In genomic region chr17:35832400-35833238, GRCm38 (mm10) we compare ENCODE assay signal across 13 mouse cellular contexts. TPM values are rescaled to one million over a fixed set of nuclear protein-coding genes. Genes with fewer than 3 reads are reported as not detected.
A peak's percentile ranks its signal among the peaks of the same experiment; 100 is the strongest.
DNase-seq lines count a peak whose midpoint lies in the region; ATAC-seq and TF ChIP-seq lines count a peak whose summit lies in the region.
"Had no signal": no experiment of that assay in that cellular context is flagged by ENCODE, and none has a peak within 500 bp of the region (broad histone marks: within the 10 kb centered on the region; RNA-seq: fewer than 3 reads in every experiment).

No protein-coding gene starts in this region.

- peaks cover 41% of the 10 kb centered on the region for H3K36me3 ChIP-seq in intestine, embryonic 16.5 days (ENCODE audit: control insufficient read depth, insufficient read depth, low read length)
- H3K36me3 ChIP-seq in intestine, embryonic 15.5 days, result peaks cover 33% of the 10 kb centered on the region
- peaks cover 12 to 33% of the 10 kb centered on the region in 2 experiments for H3K36me3 ChIP-seq in MEL (ENCODE audit: control insufficient read depth in 1 of 2, insufficient read depth in 2 of 2, low read length in 2 of 2)
- peaks cover 68% of the 10 kb centered on the region for H3K36me3 ChIP-seq in hindbrain, embryonic 13.5 days
- H3K36me3 ChIP-seq in midbrain, embryonic 13.5 days, result peaks cover 58% of the 10 kb centered on the region

- H3K9ac ChIP-seq in intestine, embryonic 16.5 days (ENCODE audit: low read depth, low read length), result no peak overlapping the region; the same call in 1 of the 2 replicates
- H3K9ac ChIP-seq in intestine, embryonic 15.5 days, result no peak overlapping the region
- 0 out of 2 replicates have a peak overlapping the region, but pooled peaks have one; percentile 0 for H3K9ac ChIP-seq in MEL (ENCODE audit: control insufficient read depth, low read depth, low read length, poor library complexity, severe bottlenecking)
- peak overlapping the region; percentile 39; the same call in 1 of the 2 replicates for H3K9ac ChIP-seq in hindbrain, embryonic 13.5 days
- no peak overlapping the region for H3K9ac ChIP-seq in midbrain, embryonic 13.5 days (replicated peaks)
- H3K9ac ChIP-seq: kidney, embryonic 15.5 days had no signal

- peaks cover 37% of the 10 kb centered on the region for H3K4me1 ChIP-seq in intestine, embryonic 16.5 days (ENCODE audit: control insufficient read depth, insufficient read depth, low read length)
- peaks cover 27% of the 10 kb centered on the region for H3K4me1 ChIP-seq in intestine, embryonic 15.5 days (replicated peaks)
- peaks cover 0 to 38% of the 10 kb centered on the region in 2 experiments; a peak in 3 of 4 replicates for H3K4me1 ChIP-seq in MEL (ENCODE audit: control insufficient read depth in 1 of 2, insufficient read depth in 2 of 2, low read length in 2 of 2)
- peaks cover 52% of the 10 kb centered on the region for H3K4me1 ChIP-seq in hindbrain, embryonic 13.5 days (replicated peaks)
- H3K4me1 ChIP-seq in midbrain, embryonic 13.5 days (replicated peaks), result peaks cover 42% of the 10 kb centered on the region

- peaks cover 29% of the 10 kb centered on the region for H3K79me2 ChIP-seq in MEL (ENCODE audit: control insufficient read depth, insufficient read depth, low read length, poor library complexity)

- H3K9me3 ChIP-seq in intestine, embryonic 16.5 days (ENCODE audit: control insufficient read depth, low read length), result no peaks in the 10 kb centered on the region
- no peaks in the 10 kb centered on the region for H3K9me3 ChIP-seq in intestine, embryonic 15.5 days
- H3K9me3 ChIP-seq in MEL (replicated peaks; ENCODE audit: insufficient read depth, low read length), result no peaks in the 10 kb centered on the region
- H3K9me3 ChIP-seq in hindbrain, embryonic 13.5 days, result no peaks in the 10 kb centered on the region
- H3K9me3 ChIP-seq in midbrain, embryonic 13.5 days, result no peaks in the 10 kb centered on the region
- H3K9me3 ChIP-seq: kidney, embryonic 15.5 days had no signal

- no peak for ATAC-seq in intestine, embryonic 16.5 days
- no peak for ATAC-seq in intestine, embryonic 15.5 days
- no peak for ATAC-seq in hindbrain, embryonic 13.5 days (ENCODE audit: low FRiP score)
- no peak for ATAC-seq in midbrain, embryonic 13.5 days
- ATAC-seq in inflammation-experienced regulatory T-cells, adult 6 months, result no peak

- H3K4me3 ChIP-seq in intestine, embryonic 16.5 days (ENCODE audit: low read length), result no peak overlapping the region; the same call in 1 of the 2 replicates
- H3K4me3 ChIP-seq in intestine, embryonic 15.5 days (replicated peaks), result no peak overlapping the region
- no peak overlapping the region for H3K4me3 ChIP-seq in MEL (ENCODE audit: control insufficient read depth in 1 of 2, insufficient read depth in 1 of 2, low read depth in 2 of 2, low read length in 2 of 2)
- H3K4me3 ChIP-seq in hindbrain, embryonic 13.5 days, result no peak overlapping the region
- H3K4me3 ChIP-seq in midbrain, embryonic 13.5 days (replicated peaks), result no peak overlapping the region
- H3K4me3 ChIP-seq: kidney, embryonic 15.5 days had no signal

- DNase-seq in MEL (ENCODE audit: low read depth, low spot score), result peak; percentile 66
- no peak for DNase-seq in urinary bladder, postnatal 14 days (ENCODE audit: low spot score)
- DNase-seq in left cerebral cortex, postnatal 4 days, result no peak
- DNase-seq: cerebellum, postnatal 25 days; gastrocnemius, postnatal 25 days; heart, postnatal 14 days; thymus, postnatal 25 days had no signal

- TF ChIP-seq RAD21 in MEL (IDR thresholded peaks at IDR 0.05; ENCODE audit: low read depth, low read length), result no peak

- H3K4me2 ChIP-seq in intestine, embryonic 16.5 days (ENCODE audit: low read depth, low read length), result no peak overlapping the region
- no peak overlapping the region for H3K4me2 ChIP-seq in intestine, embryonic 15.5 days (replicated peaks)
- H3K4me2 ChIP-seq in hindbrain, embryonic 13.5 days, result peak overlapping the region; percentile 4; the same call in 1 of the 2 replicates
- H3K4me2 ChIP-seq in midbrain, embryonic 13.5 days (replicated peaks), result no peak overlapping the region
- H3K4me2 ChIP-seq: kidney, embryonic 15.5 days had no signal

- H3K27me3 ChIP-seq in intestine, embryonic 16.5 days (replicated peaks; ENCODE audit: control insufficient read depth, insufficient read depth, low read length), result no peaks in the 10 kb centered on the region
- H3K27me3 ChIP-seq in intestine, embryonic 15.5 days (replicated peaks), result no peaks in the 10 kb centered on the region
- no peaks in the 10 kb centered on the region for H3K27me3 ChIP-seq in MEL (ENCODE audit: control insufficient read depth in 1 of 2, insufficient read depth in 2 of 2, low read length in 2 of 2)
- H3K27me3 ChIP-seq in hindbrain, embryonic 13.5 days, result no peaks in the 10 kb centered on the region
- H3K27me3 ChIP-seq in midbrain, embryonic 13.5 days, result no peaks in the 10 kb centered on the region
- H3K27me3 ChIP-seq: kidney, embryonic 15.5 days had no signal

- H3K27ac ChIP-seq in intestine, embryonic 16.5 days (ENCODE audit: low read length), result peak overlapping the region; percentile 4; the same call in 1 of the 2 replicates
- no peak overlapping the region for H3K27ac ChIP-seq in intestine, embryonic 15.5 days
- H3K27ac ChIP-seq in MEL (ENCODE audit: control insufficient read depth, low read depth, low read length), result peak overlapping the region; percentile 78
- H3K27ac ChIP-seq in hindbrain, embryonic 13.5 days, result peak overlapping the region; percentile 32
- peak overlapping the region; percentile 15; the same call in 1 of the 2 replicates for H3K27ac ChIP-seq in midbrain, embryonic 13.5 days

- TF ChIP-seq POLR2A in MEL (IDR thresholded peaks at IDR 0.05; ENCODE audit: control insufficient read depth in 1 of 2, insufficient read depth in 1 of 2, low read depth in 1 of 2, low read length in 2 of 2, poor library complexity in 1 of 2), result no peak

- no peak for TF ChIP-seq CTCF in MEL (IDR thresholded peaks at IDR 0.05 in 2 of 3, conservative IDR thresholded peaks at IDR 0.05 in 1 of 3; ENCODE audit: control insufficient read depth in 1 of 3, insufficient read depth in 1 of 3, low read depth in 2 of 3, low read length in 3 of 3, poor library complexity in 1 of 3, severe bottlenecking in 1 of 3)

- no peak for TF ChIP-seq EP300 in MEL (IDR thresholded peaks at IDR 0.05; ENCODE audit: low read depth in 1 of 2, low read length in 2 of 2)

- 56% methylated on average over 8 of the region's 8 CpGs for WGBS in intestine, embryonic 16.5 days
- 55% methylated on average over 8 of the region's 8 CpGs for WGBS in intestine, embryonic 15.5 days
- WGBS in hindbrain, embryonic 13.5 days, result 65% methylated on average over 8 of the region's 8 CpGs
- WGBS in midbrain, embryonic 13.5 days, result 69% methylated on average over 8 of the region's 8 CpGs

- intact Hi-C loops in left cerebral cortex, postnatal 4 days (cut with DNase I), result no loop called here

RNA-seq across cellular contexts. Expression of gene Tubb5, which starts 5.5 kb away (rescaled TPM):
- polyA plus RNA-seq in intestine, embryonic 16.5 days (2015; fragmentation: Nextera tagmentation; extraction: Ambion mirVana), result 559 and 622 TPM in 2 replicates
- 729 and 776 TPM in 2 replicates for polyA plus RNA-seq in intestine, embryonic 15.5 days (2015; fragmentation: Nextera tagmentation; extraction: Ambion mirVana)
- total RNA-seq in MEL (2012; rRNA removed), result 1,137 and 1,211 TPM in 2 replicates
- polyA plus RNA-seq in MEL (2012; ENCODE audit: insufficient read depth in 1 of 2, insufficient read length in 2 of 2, low read depth in 1 of 2, low replicate concordance in 2 of 2, missing spikeins in 1 of 2), result 1,000 to 10,000 TPM; 1,040 to 1,575 TPM
- polyA plus RNA-seq in hindbrain, embryonic 13.5 days (2015; fragmentation: Nextera tagmentation; extraction: Ambion mirVana), result 1,714 and 1,822 TPM in 2 replicates
- 1,832 and 1,895 TPM in 2 replicates for polyA plus RNA-seq in midbrain, embryonic 13.5 days (2015; fragmentation: Nextera tagmentation; extraction: Ambion mirVana)
- 100 to 1,000 TPM; 404 to 882 (median 514) TPM for polyA plus RNA-seq in inflammation-experienced regulatory T-cells, adult 6 months (2017; shearing (Covaris generic))
- 1,000 to 10,000 TPM; 2,525 to 2,580 TPM for total RNA-seq in left cerebral cortex, postnatal 4 days (2021)

RNA-seq across cellular contexts. Expression of gene Mdc1, which starts 8.7 kb away (rescaled TPM):
- 10.0 and 11.8 TPM in 2 replicates for polyA plus RNA-seq in intestine, embryonic 16.5 days (2015; fragmentation: Nextera tagmentation; extraction: Ambion mirVana)
- polyA plus RNA-seq in intestine, embryonic 15.5 days (2015; fragmentation: Nextera tagmentation; extraction: Ambion mirVana), result 14.9 and 16.1 TPM in 2 replicates
- total RNA-seq in MEL (2012; rRNA removed), result 15.0 and 17.2 TPM in 2 replicates
- 10 to 100 TPM; 46.6 to 77.9 TPM for polyA plus RNA-seq in MEL (2012; ENCODE audit: insufficient read depth in 1 of 2, insufficient read length in 2 of 2, low read depth in 1 of 2, low replicate concordance in 2 of 2, missing spikeins in 1 of 2)
- polyA plus RNA-seq in hindbrain, embryonic 13.5 days (2015; fragmentation: Nextera tagmentation; extraction: Ambion mirVana), result 11.0 and 11.3 TPM in 2 replicates
- 10.3 and 12.7 TPM in 2 replicates for polyA plus RNA-seq in midbrain, embryonic 13.5 days (2015; fragmentation: Nextera tagmentation; extraction: Ambion mirVana)
- 10 to 100 TPM in 1 of 3 experiments, 1 to 10 TPM in 2; 6.1 to 10.7 (median 7.1) TPM for polyA plus RNA-seq in inflammation-experienced regulatory T-cells, adult 6 months (2017; shearing (Covaris generic))
- 10 to 100 TPM; 30.1 to 30.4 TPM for total RNA-seq in left cerebral cortex, postnatal 4 days (2021)

RNA-seq across cellular contexts. Expression of gene Flot1, which starts 9.6 kb away (rescaled TPM):
- 56.9 and 58.5 TPM in 2 replicates for polyA plus RNA-seq in intestine, embryonic 16.5 days (2015; fragmentation: Nextera tagmentation; extraction: Ambion mirVana)
- polyA plus RNA-seq in intestine, embryonic 15.5 days (2015; fragmentation: Nextera tagmentation; extraction: Ambion mirVana), result 49.1 and 49.4 TPM in 2 replicates
- total RNA-seq in MEL (2012; rRNA removed), result 38.1 and 39.5 TPM in 2 replicates
- polyA plus RNA-seq in MEL (2012; ENCODE audit: insufficient read depth in 1 of 2, insufficient read length in 2 of 2, low read depth in 1 of 2, low replicate concordance in 2 of 2, missing spikeins in 1 of 2), result 10 to 100 TPM in 1 of 2 experiments, not detected in 1; 64.1 TPM
- polyA plus RNA-seq in hindbrain, embryonic 13.5 days (2015; fragmentation: Nextera tagmentation; extraction: Ambion mirVana), result 75.2 and 78.8 TPM in 2 replicates
- 59.6 and 67.4 TPM in 2 replicates for polyA plus RNA-seq in midbrain, embryonic 13.5 days (2015; fragmentation: Nextera tagmentation; extraction: Ambion mirVana)
- 10 to 100 TPM; 20.5 to 31.1 (median 28.1) TPM for polyA plus RNA-seq in inflammation-experienced regulatory T-cells, adult 6 months (2017; shearing (Covaris generic))
- total RNA-seq in left cerebral cortex, postnatal 4 days (2021), result 100 to 1,000 TPM; 113 TPM

RNA-seq across cellular contexts. Expression of gene Ier3, which starts 11.1 kb away (rescaled TPM):
- 16.0 and 16.2 TPM in 2 replicates for polyA plus RNA-seq in intestine, embryonic 16.5 days (2015; fragmentation: Nextera tagmentation; extraction: Ambion mirVana)
- polyA plus RNA-seq in intestine, embryonic 15.5 days (2015; fragmentation: Nextera tagmentation; extraction: Ambion mirVana), result 13.9 and 14.4 TPM in 2 replicates
- 5.5 and 8.4 TPM in 2 replicates for total RNA-seq in MEL (2012; rRNA removed)
- 10 to 100 TPM in 1 of 2 experiments, not detected in 1; 12.2 TPM for polyA plus RNA-seq in MEL (2012; ENCODE audit: insufficient read depth in 1 of 2, insufficient read length in 2 of 2, low read depth in 1 of 2, low replicate concordance in 2 of 2, missing spikeins in 1 of 2)
- 8.2 and 9.2 TPM in 2 replicates for polyA plus RNA-seq in hindbrain, embryonic 13.5 days (2015; fragmentation: Nextera tagmentation; extraction: Ambion mirVana)
- polyA plus RNA-seq in midbrain, embryonic 13.5 days (2015; fragmentation: Nextera tagmentation; extraction: Ambion mirVana), result 6.7 and 7.1 TPM in 2 replicates
- 10 to 100 TPM in 1 of 3 experiments, 1 to 10 TPM in 1, under 1 TPM in 1; 0.54 to 11.8 (median 1.3) TPM for polyA plus RNA-seq in inflammation-experienced regulatory T-cells, adult 6 months (2017; shearing (Covaris generic))
- total RNA-seq in left cerebral cortex, postnatal 4 days (2021), result 1 to 10 TPM; 4.8 to 5.1 TPM

RNA-seq across cellular contexts. Expression of gene Nrm, which starts 28.5 kb away (rescaled TPM):
- polyA plus RNA-seq in intestine, embryonic 16.5 days (2015; fragmentation: Nextera tagmentation; extraction: Ambion mirVana), result 47.7 and 51.7 TPM in 2 replicates
- polyA plus RNA-seq in intestine, embryonic 15.5 days (2015; fragmentation: Nextera tagmentation; extraction: Ambion mirVana), result 48.5 and 51.7 TPM in 2 replicates
- 11.1 and 13.7 TPM in 2 replicates for total RNA-seq in MEL (2012; rRNA removed)
- 10 to 100 TPM in 1 of 2 experiments, not detected in 1; 49.9 TPM for polyA plus RNA-seq in MEL (2012; ENCODE audit: insufficient read depth in 1 of 2, insufficient read length in 2 of 2, low read depth in 1 of 2, low replicate concordance in 2 of 2, missing spikeins in 1 of 2)
- polyA plus RNA-seq in hindbrain, embryonic 13.5 days (2015; fragmentation: Nextera tagmentation; extraction: Ambion mirVana), result 26.4 and 26.9 TPM in 2 replicates
- polyA plus RNA-seq in midbrain, embryonic 13.5 days (2015; fragmentation: Nextera tagmentation; extraction: Ambion mirVana), result 28.9 and 33.2 TPM in 2 replicates
- polyA plus RNA-seq in inflammation-experienced regulatory T-cells, adult 6 months (2017; shearing (Covaris generic)), result 10 to 100 TPM; 25.4 to 64.8 (median 27.4) TPM
- 1 to 10 TPM; 6.1 to 7.0 TPM for total RNA-seq in left cerebral cortex, postnatal 4 days (2021)

Comparison
In these comparisons a context has a peak if more than half of its experiments do, and no peak if none do; other contexts are left out.
1. H3K9ac ChIP-seq: peak in MEL (single experiment) and hindbrain, embryonic 13.5 days (single experiment); none in intestine, embryonic 16.5 days (single experiment), intestine, embryonic 15.5 days (single experiment) and midbrain, embryonic 13.5 days (single experiment).